Mouse (Mus musculus): ENCODE measurements around the gene Prkag1. TPM values are rescaled to one million over a fixed set of nuclear protein-coding genes. Genes with fewer than 3 reads are reported as not detected.

Gene Prkag1
- total RNA-seq, 2 experiments from 2014 or later: 46.1 to 52.3 TPM

- peak; percentile 84 for TF ChIP-seq CTCF (IDR thresholded peaks at IDR 0.05)
- intact Hi-C loops (cut with DNase I): loop anchor here (2.0 to 5.0 kb wide), 2 partner anchors 135 to 217 kb away; no protein-coding TSS in a partner anchor
- Histone ChIP-seq H3K4me3 (no peak overlapping the region), H3K27ac (no peak overlapping the region)
- peak; percentile 74 to 86 for DNase-seq (ENCODE audit: extremely low spot score in 1 of 2, low spot score in 2 of 2)
These were observed 31.9 kb downstream of the Prkag1 start for GRCm38 (mm10) chr15:98799396-98799795.

- H3K27ac ChIP-seq: no peak overlapping the region
- H3K4me3 ChIP-seq: no peak overlapping the region
- TF ChIP-seq CTCF (IDR thresholded peaks at IDR 0.05): no peak
- no peak for DNase-seq (ENCODE audit: extremely low spot score in 1 of 2, low spot score in 2 of 2)
- intact Hi-C loops (cut with DNase I): loop anchor here (2.0 to 5.0 kb wide), 2 partner anchors 134 to 217 kb away; no protein-coding TSS in a partner anchor
These were observed 32.4 kb downstream of the Prkag1 start for GRCm38 (mm10) chr15:98798903-98799302.

GRCm38 (mm10) chr15:98797835-98798492 lies 33.4 kb downstream of the Prkag1 start:
- no peak overlapping the region for H3K4me3 ChIP-seq
- intact Hi-C loops (cut with DNase I): loop anchor here (2.0 to 5.0 kb wide), 2 partner anchors 133 to 216 kb away; no protein-coding TSS in a partner anchor
- DNase-seq (ENCODE audit: extremely low spot score in 1 of 2, low spot score in 2 of 2): no peak
- H3K27ac ChIP-seq: no peak overlapping the region
- no peak for TF ChIP-seq CTCF (IDR thresholded peaks at IDR 0.05)

GRCm38 (mm10) chr15:98796803-98797595 lies 34.3 kb downstream of the Prkag1 start:
- Histone ChIP-seq H3K4me3 (no peak overlapping the region), H3K27ac (no peak overlapping the region)
- no peak for DNase-seq (ENCODE audit: extremely low spot score in 1 of 2, low spot score in 2 of 2)
- no peak for TF ChIP-seq CTCF (IDR thresholded peaks at IDR 0.05)
- intact Hi-C loops (cut with DNase I): loop anchor here (5.0 kb wide), 1 partner anchor 215 kb away; no protein-coding TSS in a partner anchor

- DNase-seq (ENCODE audit: extremely low spot score in 1 of 2, low spot score in 2 of 2): no peak
- Histone ChIP-seq H3K4me3 (peak overlapping the region; percentile 36), H3K27ac (no peak overlapping the region)
- intact Hi-C loops (cut with DNase I): no loop called here
- TF ChIP-seq CTCF (IDR thresholded peaks at IDR 0.05): no peak
These were observed 38.1 kb downstream of the Prkag1 start for GRCm38 (mm10) chr15:98793141-98793698.

GRCm38 (mm10) chr15:98792233-98793020 lies 38.9 kb downstream of the Prkag1 start:
- H3K4me3 ChIP-seq: peak overlapping the region; percentile 36
- intact Hi-C loops (cut with DNase I): no loop called here
- no peak overlapping the region for H3K27ac ChIP-seq
- TF ChIP-seq CTCF (IDR thresholded peaks at IDR 0.05): no peak
- DNase-seq (ENCODE audit: extremely low spot score in 1 of 2, low spot score in 2 of 2): peak; percentile 68

- DNase-seq (ENCODE audit: extremely low spot score in 1 of 2, low spot score in 2 of 2): no peak
- intact Hi-C loops (cut with DNase I): no loop called here
- H3K27ac ChIP-seq: no peak overlapping the region
- no peak for TF ChIP-seq CTCF (IDR thresholded peaks at IDR 0.05)
- H3K4me3 ChIP-seq: no peak overlapping the region
These were observed 39.5 kb downstream of the Prkag1 start for GRCm38 (mm10) chr15:98791771-98792170.

GRCm38 (mm10) chr15:98791221-98791620 lies 40.1 kb downstream of the Prkag1 start:
- H3K4me3 ChIP-seq: no peak overlapping the region
- no peak overlapping the region for H3K27ac ChIP-seq
- intact Hi-C loops (cut with DNase I): no loop called here
- TF ChIP-seq CTCF (IDR thresholded peaks at IDR 0.05): no peak
- DNase-seq (ENCODE audit: extremely low spot score in 1 of 2, low spot score in 2 of 2): no peak

- no peak for TF ChIP-seq CTCF (IDR thresholded peaks at IDR 0.05)
- H3K27ac ChIP-seq: no peak overlapping the region
- intact Hi-C loops (cut with DNase I): no loop called here
- DNase-seq (ENCODE audit: extremely low spot score in 1 of 2, low spot score in 2 of 2): no peak
- no peak overlapping the region for H3K4me3 ChIP-seq
These were observed 40.6 kb downstream of the Prkag1 start for GRCm38 (mm10) chr15:98790761-98791160.

- intact Hi-C loops (cut with DNase I): no loop called here
- Histone ChIP-seq H3K27ac (no peak within 1 kb of the TSS), H3K4me3 (no peak within 1 kb of the TSS)
- TF ChIP-seq CTCF (IDR thresholded peaks at IDR 0.05): peak; percentile 56
- DNase-seq (ENCODE audit: extremely low spot score in 1 of 2, low spot score in 2 of 2): no peak
These were observed 41.4 kb downstream of the Prkag1 start, which contains the start of gene Wnt1 for GRCm38 (mm10) chr15:98789661-98790535. Wnt1 (plus strand) TSS chr15:98789857.
